Mouse (Mus musculus) T-helper 2 cell (primary cell): Measurements from ENCODE around the gene Trip4.

Experiments
- in situ Hi-C: fragments of 300-600 bp; cut with MboI, MseI; formaldehyde crosslinking; loops from one replicate; pipeline ENCODE4 v1.15.1; 2025; ENCODE audit warnings: high pct_unique_total_duplicates

Trip4 gene

GRCm38 (mm10) chr9:65834628-65835354, 73.8 kb downstream of the Trip4 start:
- in situ Hi-C loops, result no loop called here

- in situ Hi-C loops, result no loop called here
Observed at GRCm38 (mm10) chr9:65833640-65834039, 75.0 kb downstream of the Trip4 start.

- in situ Hi-C loops, result no loop called here
Observed at GRCm38 (mm10) chr9:65833230-65833629, 75.4 kb downstream of the Trip4 start.

GRCm38 (mm10) chr9:65832041-65832440, 76.6 kb downstream of the Trip4 start:
- in situ Hi-C loops, result no loop called here

GRCm38 (mm10) chr9:65831164-65831563, 77.4 kb downstream of the Trip4 start:
- in situ Hi-C loops, result no loop called here

- in situ Hi-C loops, result no loop called here
Observed at GRCm38 (mm10) chr9:65830255-65830654, 78.3 kb downstream of the Trip4 start.

- in situ Hi-C loops, result no loop called here
Observed at GRCm38 (mm10) chr9:65829410-65829809, 79.2 kb downstream of the Trip4 start.

GRCm38 (mm10) chr9:65828511-65828910, 80.1 kb downstream of the Trip4 start:
- in situ Hi-C loops, result no loop called here

- in situ Hi-C loops, result no loop called here
Observed at GRCm38 (mm10) chr9:65828016-65828403, 80.6 kb downstream of the Trip4 start.

GRCm38 (mm10) chr9:65827344-65828015, 81.1 kb downstream of the Trip4 start, which contains the start of gene Zfp609:
Gene Zfp609 (minus strand): TSS chr9:65827564.
- in situ Hi-C loops, result no loop called here

GRCm38 (mm10) chr9:65826588-65827343, 81.8 kb downstream of the Trip4 start:
- in situ Hi-C loops, result no loop called here

GRCm38 (mm10) chr9:65826226-65826587, 82.4 kb downstream of the Trip4 start:
- in situ Hi-C loops, result no loop called here

- in situ Hi-C loops, result no loop called here
Observed at GRCm38 (mm10) chr9:65823716-65824462, 84.7 kb downstream of the Trip4 start.

GRCm38 (mm10) chr9:65822011-65822410, 86.6 kb downstream of the Trip4 start:
- in situ Hi-C loops, result no loop called here

GRCm38 (mm10) chr9:65820301-65820700, 88.3 kb downstream of the Trip4 start:
- in situ Hi-C loops, result no loop called here

- in situ Hi-C loops, result no loop called here
Observed at GRCm38 (mm10) chr9:65818402-65818801, 90.2 kb downstream of the Trip4 start.

- in situ Hi-C loops, result no loop called here
Observed at GRCm38 (mm10) chr9:65812841-65813240, 95.8 kb downstream of the Trip4 start.

GRCm38 (mm10) chr9:65811784-65812183, 96.8 kb downstream of the Trip4 start:
- in situ Hi-C loops, result no loop called here

- in situ Hi-C loops, result no loop called here
Observed at GRCm38 (mm10) chr9:65807818-65808217, 100.8 kb downstream of the Trip4 start.

- in situ Hi-C loops, result no loop called here
Observed at GRCm38 (mm10) chr9:65807251-65807650, 101.3 kb downstream of the Trip4 start.

GRCm38 (mm10) chr9:65799770-65800169, 108.8 kb downstream of the Trip4 start:
- in situ Hi-C loops, result no loop called here

GRCm38 (mm10) chr9:65795651-65796050, 112.9 kb downstream of the Trip4 start:
- in situ Hi-C loops, result no loop called here
